Mouse (Mus musculus): ENCODE measurements at regions not wholly inside any gene's neighbourhood (a gene's known extent, or its start where the extent isn't known, plus 50 kb on each side); places are given as distances from the start of the nearest gene placed in this dataset.

DNA sequence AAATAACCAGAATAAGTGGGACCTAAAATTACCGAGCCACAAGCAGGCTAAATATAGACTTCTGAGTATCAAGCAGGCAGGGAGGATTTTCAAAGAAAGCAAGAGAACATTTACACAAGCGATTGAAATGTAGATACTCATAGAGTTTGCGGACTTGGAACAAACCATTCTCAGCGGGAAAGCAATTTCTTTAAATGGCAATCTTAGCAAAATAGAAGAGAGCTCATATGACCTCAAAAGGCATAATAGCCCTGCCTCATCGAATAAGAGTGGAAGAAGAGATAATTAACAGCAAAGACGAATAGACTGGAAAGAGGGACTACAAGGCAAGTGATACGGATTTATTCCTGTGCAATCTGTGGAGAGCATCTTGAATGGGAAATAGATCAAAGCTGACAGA lies 163.7 kb upstream of the Gdf10 start:
- no peaks in the 10 kb centered on the region for H3K4me1 ChIP-seq (ENCODE audit: control insufficient read depth, insufficient read depth, low read length)
- no peaks in the 10 kb centered on the region for H3K27me3 ChIP-seq (ENCODE audit: control insufficient read depth, insufficient read depth, low read length)
- no peaks in the 10 kb centered on the region for H3K9me3 ChIP-seq (replicated peaks; ENCODE audit: control insufficient read depth, low read length)
- ATAC-seq (replicated peaks; ENCODE audit: insufficient number of reproducible peaks, low FRiP score, low TSS enrichment), result no peak
- H3K9ac ChIP-seq (ENCODE audit: low read depth, low read length), result no peak overlapping the region
- no peaks in the 10 kb centered on the region for H3K36me3 ChIP-seq (ENCODE audit: control insufficient read depth, insufficient read depth, low read length)
- H3K4me2 ChIP-seq, result no peak overlapping the region
- 68% methylated on average over 7 of the region's 7 CpGs for WGBS (ENCODE audit: insufficient replicate concordance)
- no peak overlapping the region for H3K4me3 ChIP-seq (ENCODE audit: low read depth, low read length)
- no peak overlapping the region for H3K27ac ChIP-seq (ENCODE audit: low read depth, low read length)

DNA sequence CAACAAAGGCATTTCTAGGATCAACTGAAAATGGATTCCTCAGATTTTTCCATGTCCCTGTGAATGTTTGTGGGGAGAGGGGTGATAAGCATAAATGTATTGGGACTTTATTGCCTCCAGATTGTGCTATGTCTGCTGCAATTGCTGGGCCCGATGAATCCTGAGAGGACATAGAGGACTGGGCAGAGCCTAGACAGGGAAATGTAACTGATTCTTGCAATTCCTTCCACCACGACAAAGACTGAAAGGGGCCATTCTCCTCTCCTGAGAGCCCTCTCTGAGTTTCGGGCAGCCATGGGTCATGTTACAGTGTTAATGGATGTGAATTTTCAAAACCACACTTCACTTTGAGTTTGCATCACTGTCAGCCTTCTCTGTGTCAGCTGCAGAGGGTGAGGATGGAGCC lies 159.7 kb upstream of the Gdf10 start:
- H3K36me3 ChIP-seq (ENCODE audit: control insufficient read depth, insufficient read depth, low read length), result no peaks in the 10 kb centered on the region
- no peak overlapping the region for H3K4me3 ChIP-seq (ENCODE audit: low read depth, low read length)
- ATAC-seq (replicated peaks; ENCODE audit: insufficient number of reproducible peaks, low FRiP score, low TSS enrichment), result no peak
- no peaks in the 10 kb centered on the region for H3K27me3 ChIP-seq (ENCODE audit: control insufficient read depth, insufficient read depth, low read length)
- no peak overlapping the region for H3K27ac ChIP-seq (ENCODE audit: low read depth, low read length)
- H3K4me1 ChIP-seq (ENCODE audit: control insufficient read depth, insufficient read depth, low read length), result no peaks in the 10 kb centered on the region
- H3K4me2 ChIP-seq, result no peak overlapping the region
- no peaks in the 10 kb centered on the region for H3K9me3 ChIP-seq (replicated peaks; ENCODE audit: control insufficient read depth, low read length)
- no peak overlapping the region for H3K9ac ChIP-seq (ENCODE audit: low read depth, low read length)
- WGBS (ENCODE audit: insufficient replicate concordance), result 57% methylated on average over 3 of the region's 3 CpGs

DNA sequence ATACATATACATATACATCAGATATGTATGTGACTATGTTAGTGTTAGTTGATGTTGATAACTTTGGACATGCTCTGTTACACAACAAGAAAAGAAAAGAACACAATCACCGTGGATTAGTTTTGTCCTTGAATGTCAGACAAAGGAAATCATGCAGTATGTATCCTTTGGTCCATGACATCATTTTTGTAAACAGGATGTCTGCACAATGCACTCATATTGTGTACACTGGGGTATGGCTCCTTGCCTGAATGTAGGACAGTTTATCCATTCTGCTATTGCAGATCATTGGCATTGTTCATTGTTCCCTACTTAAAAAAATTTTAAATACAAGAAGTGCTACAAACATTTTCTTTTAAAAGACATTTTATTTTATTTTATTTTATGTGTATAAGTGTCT lies 157.6 kb upstream of the Gdf10 start:
- H3K27me3 ChIP-seq (ENCODE audit: control insufficient read depth, insufficient read depth, low read length), result no peaks in the 10 kb centered on the region
- WGBS (ENCODE audit: insufficient replicate concordance), result 70% methylated on average over 1 of the region's 1 CpGs
- H3K36me3 ChIP-seq (ENCODE audit: control insufficient read depth, insufficient read depth, low read length), result no peaks in the 10 kb centered on the region
- H3K4me3 ChIP-seq (ENCODE audit: low read depth, low read length), result no peak overlapping the region
- no peak for ATAC-seq (replicated peaks; ENCODE audit: insufficient number of reproducible peaks, low FRiP score, low TSS enrichment)
- no peaks in the 10 kb centered on the region for H3K9me3 ChIP-seq (replicated peaks; ENCODE audit: control insufficient read depth, low read length)
- no peaks in the 10 kb centered on the region for H3K4me1 ChIP-seq (ENCODE audit: control insufficient read depth, insufficient read depth, low read length)
- H3K27ac ChIP-seq (ENCODE audit: low read depth, low read length), result no peak overlapping the region
- no peak overlapping the region for H3K9ac ChIP-seq (ENCODE audit: low read depth, low read length)
- no peak overlapping the region for H3K4me2 ChIP-seq

DNA sequence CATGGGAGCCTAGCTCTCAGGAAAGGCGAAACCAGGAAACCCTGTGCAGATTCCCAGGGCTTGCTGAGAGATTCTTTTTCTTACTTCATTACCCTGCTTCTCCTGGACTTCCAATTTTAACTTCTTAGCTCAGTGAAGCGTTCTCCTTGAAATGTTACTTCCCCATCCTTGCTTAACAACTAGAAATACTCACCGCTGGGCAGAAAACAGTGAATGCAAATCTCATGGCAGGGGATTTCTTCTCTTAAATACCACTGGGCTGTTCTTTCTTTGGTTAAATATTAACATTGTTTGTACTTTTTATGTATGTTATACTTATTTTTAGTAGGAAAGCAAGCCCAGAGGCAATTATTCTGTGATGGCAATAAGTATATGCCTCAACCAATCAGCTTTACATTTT lies 151.0 kb upstream of the Gdf10 start:
- H3K4me3 ChIP-seq (ENCODE audit: low read depth, low read length), result no peak overlapping the region
- H3K27me3 ChIP-seq (ENCODE audit: control insufficient read depth, insufficient read depth, low read length), result no peaks in the 10 kb centered on the region
- H3K9me3 ChIP-seq (replicated peaks; ENCODE audit: control insufficient read depth, low read length), result no peaks in the 10 kb centered on the region
- no peaks in the 10 kb centered on the region for H3K4me1 ChIP-seq (ENCODE audit: control insufficient read depth, insufficient read depth, low read length)
- no peak overlapping the region for H3K9ac ChIP-seq (ENCODE audit: low read depth, low read length)
- ATAC-seq (replicated peaks; ENCODE audit: insufficient number of reproducible peaks, low FRiP score, low TSS enrichment), result no peak
- no peak overlapping the region for H3K4me2 ChIP-seq
- WGBS (ENCODE audit: insufficient replicate concordance), result 86% methylated on average over 3 of the region's 3 CpGs
- no peaks in the 10 kb centered on the region for H3K36me3 ChIP-seq (ENCODE audit: control insufficient read depth, insufficient read depth, low read length)
- H3K27ac ChIP-seq (ENCODE audit: low read depth, low read length), result no peak overlapping the region

DNA sequence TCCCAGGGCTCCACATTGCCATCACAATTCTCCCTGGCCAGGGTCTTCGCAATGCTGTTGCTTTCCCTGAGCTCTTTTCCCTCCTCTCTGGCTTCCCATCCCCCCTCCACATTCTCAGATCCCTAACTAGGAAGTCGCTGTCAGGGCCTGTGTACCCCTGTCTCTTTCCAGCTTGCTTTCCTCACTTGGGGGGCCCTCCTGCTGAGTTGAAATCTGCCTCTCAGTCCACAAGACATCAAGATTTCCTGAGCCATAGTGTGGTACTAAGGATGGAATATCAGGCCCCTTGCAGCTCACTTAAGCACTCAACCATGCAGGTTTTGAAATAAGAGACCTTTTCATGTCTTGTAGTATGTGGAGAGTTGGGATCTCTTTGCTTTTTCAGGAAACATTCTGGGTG lies 133.8 kb upstream of the Gdf10 start:
- H3K4me2 ChIP-seq, result no peak overlapping the region
- H3K4me3 ChIP-seq (ENCODE audit: low read depth, low read length), result no peak overlapping the region
- no peaks in the 10 kb centered on the region for H3K4me1 ChIP-seq (ENCODE audit: control insufficient read depth, insufficient read depth, low read length)
- no peaks in the 10 kb centered on the region for H3K27me3 ChIP-seq (ENCODE audit: control insufficient read depth, insufficient read depth, low read length)
- H3K36me3 ChIP-seq (ENCODE audit: control insufficient read depth, insufficient read depth, low read length), result no peaks in the 10 kb centered on the region
- no peak for ATAC-seq (replicated peaks; ENCODE audit: insufficient number of reproducible peaks, low FRiP score, low TSS enrichment)
- no peaks in the 10 kb centered on the region for H3K9me3 ChIP-seq (replicated peaks; ENCODE audit: control insufficient read depth, low read length)
- H3K27ac ChIP-seq (ENCODE audit: low read depth, low read length), result no peak overlapping the region
- H3K9ac ChIP-seq (ENCODE audit: low read depth, low read length), result no peak overlapping the region
- WGBS (ENCODE audit: insufficient replicate concordance), result 28% methylated on average over 2 of the region's 2 CpGs

DNA sequence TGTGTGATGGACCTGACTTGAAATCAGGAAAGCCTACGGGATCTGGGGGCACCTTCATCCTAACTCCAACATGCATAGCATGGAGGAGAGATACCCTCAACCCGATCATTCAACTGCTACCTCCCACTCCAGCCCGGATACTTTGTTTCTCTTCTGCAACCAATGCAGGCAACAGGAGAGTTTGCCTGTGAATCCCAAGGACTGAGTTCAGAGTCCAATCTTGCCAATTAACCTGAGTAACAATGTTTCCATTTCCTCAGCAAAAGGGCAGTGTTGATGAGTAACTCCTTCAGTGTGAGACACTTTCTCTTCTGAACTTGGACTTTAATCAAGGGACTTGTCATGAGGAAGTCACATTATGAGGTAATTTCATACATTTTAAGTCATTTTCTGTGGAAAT lies 129.1 kb upstream of the Gdf10 start:
- Histone ChIP-seq H3K9me3 (replicated peaks; ENCODE audit: control insufficient read depth, low read length) (no peaks in the 10 kb centered on the region), H3K27ac (ENCODE audit: low read depth, low read length) (no peak overlapping the region), H3K36me3 (ENCODE audit: control insufficient read depth, insufficient read depth, low read length) (no peaks in the 10 kb centered on the region), H3K27me3 (ENCODE audit: control insufficient read depth, insufficient read depth, low read length) (no peaks in the 10 kb centered on the region), H3K4me1 (ENCODE audit: control insufficient read depth, insufficient read depth, low read length) (no peaks in the 10 kb centered on the region), H3K4me2 (no peak overlapping the region), H3K9ac (ENCODE audit: low read depth, low read length) (no peak overlapping the region), H3K4me3 (ENCODE audit: low read depth, low read length) (no peak overlapping the region)
- ATAC-seq (replicated peaks; ENCODE audit: insufficient number of reproducible peaks, low FRiP score, low TSS enrichment), result no peak
- 74% methylated on average over 3 of the region's 3 CpGs for WGBS (ENCODE audit: insufficient replicate concordance)

DNA sequence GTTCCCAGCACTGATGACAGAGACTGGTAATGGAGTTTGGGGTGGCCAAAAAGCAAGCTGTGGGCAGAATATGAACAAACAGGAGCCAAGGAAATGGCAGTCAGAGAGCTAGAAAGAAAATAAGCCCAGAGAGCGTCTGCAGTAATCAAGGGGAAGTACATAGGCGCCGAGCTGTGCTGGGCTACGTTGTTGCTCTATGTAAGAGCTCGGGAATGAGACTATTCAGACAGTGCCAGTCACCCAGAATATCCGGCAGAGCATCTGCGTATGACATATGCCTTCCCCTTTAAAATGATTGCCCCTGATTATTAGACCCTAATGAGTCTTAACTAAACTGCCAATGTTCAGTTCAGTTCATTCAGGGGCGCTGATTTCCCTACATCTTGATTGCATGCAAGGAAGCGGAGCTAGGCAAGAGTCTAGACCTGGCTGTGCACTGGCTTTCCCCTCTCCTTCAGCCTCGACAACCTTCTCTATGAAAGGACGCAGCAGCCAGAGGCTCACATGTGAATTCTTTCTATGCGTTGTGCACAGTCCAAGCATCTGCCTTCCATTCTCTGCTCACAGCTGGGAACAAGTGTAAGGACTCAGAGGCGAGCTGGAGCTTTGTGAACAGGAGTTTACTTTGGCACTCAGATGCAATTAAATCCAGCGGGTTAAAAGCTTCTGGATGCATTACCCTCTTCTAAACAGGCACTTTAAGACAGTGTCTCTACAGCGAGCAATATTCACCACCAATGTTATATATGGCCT lies 125.7 kb upstream of the Gdf10 start:
- Histone ChIP-seq H3K4me2 (no peak overlapping the region), H3K9me3 (replicated peaks; ENCODE audit: control insufficient read depth, low read length) (no peaks in the 10 kb centered on the region), H3K4me1 (ENCODE audit: control insufficient read depth, insufficient read depth, low read length) (no peaks in the 10 kb centered on the region), H3K9ac (ENCODE audit: low read depth, low read length) (no peak overlapping the region), H3K4me3 (ENCODE audit: low read depth, low read length) (no peak overlapping the region), H3K27ac (ENCODE audit: low read depth, low read length) (no peak overlapping the region), H3K36me3 (ENCODE audit: control insufficient read depth, insufficient read depth, low read length) (no peaks in the 10 kb centered on the region), H3K27me3 (ENCODE audit: control insufficient read depth, insufficient read depth, low read length) (no peaks in the 10 kb centered on the region)
- WGBS (ENCODE audit: insufficient replicate concordance), result 70% methylated on average over 15 of the region's 15 CpGs
- ATAC-seq (replicated peaks; ENCODE audit: insufficient number of reproducible peaks, low FRiP score, low TSS enrichment), result no peak

DNA sequence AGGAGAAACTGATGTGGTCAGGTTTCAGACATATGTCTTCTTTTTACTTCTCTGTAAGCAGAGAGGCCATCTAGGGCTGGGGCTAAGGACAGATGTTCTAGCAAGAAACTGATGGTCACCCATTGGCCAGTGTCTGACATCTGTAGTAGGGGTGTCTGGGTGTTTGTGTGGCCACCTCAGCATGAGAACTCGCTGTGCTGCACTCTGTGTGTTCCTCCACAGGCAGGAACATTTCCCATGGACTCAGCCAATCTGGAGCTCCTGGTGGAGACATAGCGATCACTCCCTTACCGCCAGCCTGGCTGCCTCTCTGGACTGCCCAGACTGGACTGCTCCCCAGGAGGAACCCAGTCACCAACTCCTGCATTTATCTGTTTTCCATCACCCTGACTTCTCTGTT lies 119.1 kb upstream of the Gdf10 start:
- ATAC-seq (replicated peaks; ENCODE audit: insufficient number of reproducible peaks, low FRiP score, low TSS enrichment), result no peak
- Histone ChIP-seq H3K4me2 (no peak overlapping the region), H3K9me3 (replicated peaks; ENCODE audit: control insufficient read depth, low read length) (no peaks in the 10 kb centered on the region), H3K27me3 (ENCODE audit: control insufficient read depth, insufficient read depth, low read length) (no peaks in the 10 kb centered on the region), H3K4me3 (ENCODE audit: low read depth, low read length) (no peak overlapping the region), H3K4me1 (ENCODE audit: control insufficient read depth, insufficient read depth, low read length) (peaks cover 13% of the 10 kb centered on the region), H3K9ac (ENCODE audit: low read depth, low read length) (no peak overlapping the region), H3K27ac (ENCODE audit: low read depth, low read length) (no peak overlapping the region), H3K36me3 (ENCODE audit: control insufficient read depth, insufficient read depth, low read length) (no peaks in the 10 kb centered on the region)
- WGBS (ENCODE audit: insufficient replicate concordance), result 75% methylated on average over 3 of the region's 3 CpGs

DNA sequence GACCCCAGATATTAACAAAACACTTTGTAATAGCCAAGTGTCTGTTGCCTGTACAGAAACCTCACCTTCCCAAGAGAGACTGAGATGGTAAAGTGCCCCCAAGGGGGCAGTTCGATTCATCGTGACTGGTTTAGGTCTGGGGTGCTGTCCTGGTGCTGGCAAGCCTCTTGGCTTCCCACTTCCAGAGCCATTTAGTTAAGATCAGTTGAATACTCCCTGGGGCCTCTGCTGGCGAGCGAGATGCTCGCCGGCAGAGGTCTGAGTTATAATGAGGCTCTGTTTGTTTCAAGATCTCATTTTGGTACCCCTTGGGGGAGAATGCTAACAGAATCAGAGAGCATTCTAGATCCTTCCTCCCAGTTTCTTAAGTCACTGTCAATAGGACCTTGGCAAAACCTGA lies 118.7 kb upstream of the Gdf10 start:
- H3K4me2 ChIP-seq, result no peak overlapping the region
- WGBS (ENCODE audit: insufficient replicate concordance), result 62% methylated on average over 6 of the region's 6 CpGs
- no peak overlapping the region for H3K9ac ChIP-seq (ENCODE audit: low read depth, low read length)
- H3K4me1 ChIP-seq (ENCODE audit: control insufficient read depth, insufficient read depth, low read length), result peaks cover 14% of the 10 kb centered on the region
- no peaks in the 10 kb centered on the region for H3K27me3 ChIP-seq (ENCODE audit: control insufficient read depth, insufficient read depth, low read length)
- ATAC-seq (replicated peaks; ENCODE audit: insufficient number of reproducible peaks, low FRiP score, low TSS enrichment), result no peak
- no peak overlapping the region for H3K4me3 ChIP-seq (ENCODE audit: low read depth, low read length)
- no peaks in the 10 kb centered on the region for H3K9me3 ChIP-seq (replicated peaks; ENCODE audit: control insufficient read depth, low read length)
- H3K36me3 ChIP-seq (ENCODE audit: control insufficient read depth, insufficient read depth, low read length), result no peaks in the 10 kb centered on the region
- no peak overlapping the region for H3K27ac ChIP-seq (ENCODE audit: low read depth, low read length)
